Mouse (Mus musculus) forebrain, embryonic 15.5 days (tissue): ENCODE measurements around the gene Parp6. TPM values are rescaled to one million over a fixed set of nuclear protein-coding genes. Genes with fewer than 3 reads are reported as not detected.

Experiments used
- ATAC-seq: fragments of 200-750 bp; cut with Nextera tagmentation; replicated peaks from 2 replicates; pipeline ENCODE4 v1.8.0; 2017; ENCODE audit warnings: mild to moderate bottlenecking, moderate TSS enrichment, moderate library complexity
- H3K27ac ChIP-seq: fragments of 300-500 bp; sonication (generic); replicated peaks from 2 replicates; pipeline ENCODE4 v1.5.1; 2015; ENCODE audit warnings: mild to moderate bottlenecking, inconsistent platforms
- H3K27me3 ChIP-seq: fragments of 300-500 bp; sonication (generic); 2 replicates; pipeline ENCODE4 v1.6.1; 2015; ENCODE audit warnings: inconsistent platforms
- H3K36me3 ChIP-seq: fragments of 300-500 bp; sonication (generic); 2 replicates; pipeline ENCODE4 v1.6.1; 2015; ENCODE audit warnings: mild to moderate bottlenecking, inconsistent platforms
- H3K4me1 ChIP-seq: fragments of 300-500 bp; sonication (generic); 2 replicates; pipeline ENCODE4 v1.6.1; 2015; ENCODE audit warnings: inconsistent platforms
- H3K4me2 ChIP-seq: fragments of 300-500 bp; sonication (generic); replicated peaks from 2 replicates; pipeline ENCODE4 v1.6.1; 2015; ENCODE audit warnings: mild to moderate bottlenecking, inconsistent platforms
- H3K4me3 ChIP-seq: fragments of 300-500 bp; sonication (generic); 2 replicates; pipeline ENCODE4 v1.5.1; 2015; ENCODE audit warnings: mild to moderate bottlenecking, inconsistent platforms
- H3K9ac ChIP-seq: fragments of 300-500 bp; sonication (generic); replicated peaks from 2 replicates; pipeline ENCODE4 v1.6.1; 2015; ENCODE audit warnings: mild to moderate bottlenecking, inconsistent platforms
- H3K9me3 ChIP-seq: fragments of 300-500 bp; sonication (generic); 2 replicates; pipeline ENCODE4 v1.6.1; 2016; ENCODE audit warnings: inconsistent platforms
- WGBS: fragments of 180-500 bp; shearing (Covaris S2); methylation state at CpG from one replicate; pipeline ENCODE4 v1.1.7; 2015; ENCODE audit warnings: mixed read lengths; 5-methylcytosine and 5-hydroxymethylcytosine counted together
- polyA plus RNA-seq: library from polyadenylated mRNA; unstranded; fragments of >200 nt; fragmentation: Nextera tagmentation; extraction: Ambion mirVana; gene quantifications from 2 replicates; pipeline ENCODE4 v1.2.1, GENCODE M21; 2015

The Parp6 gene
- polyA plus RNA-seq, 1 experiment from 2014 or later, result 191 TPM

- ATAC-seq, result peak; percentile 72
- peak overlapping the region; percentile 77 for H3K4me2 ChIP-seq
- H3K27ac ChIP-seq, result peak overlapping the region; percentile 98
- no peaks in the 10 kb centered on the region for H3K9me3 ChIP-seq
- no peaks in the 10 kb centered on the region for H3K27me3 ChIP-seq
- peak overlapping the region; percentile 93 for H3K4me3 ChIP-seq
- H3K36me3 ChIP-seq, result peaks cover 5% of the 10 kb centered on the region
- H3K9ac ChIP-seq, result peak overlapping the region; percentile 90
- H3K4me1 ChIP-seq, result peaks cover 44% of the 10 kb centered on the region
- under 1% methylated on average over 65 of the region's 65 CpGs for WGBS
Observed at GRCm38 (mm10) chr9:59656635-59657617, 39.8 kb downstream of the Parp6 start.

GRCm38 (mm10) chr9:59658146-59658545 lies 41.1 kb downstream of the Parp6 start:
- WGBS, result 1% methylated on average over 4 of the region's 4 CpGs
- Histone ChIP-seq H3K36me3 (0 out of 2 replicates have a peak, but pooled peaks cover 2% of the 10 kb centered on the region), H3K27ac (peak overlapping the region; percentile 98), H3K4me3 (peak overlapping the region; percentile 93), H3K9me3 (no peaks in the 10 kb centered on the region), H3K4me2 (peak overlapping the region; percentile 77), H3K9ac (peak overlapping the region; percentile 90), H3K4me1 (peaks cover 46% of the 10 kb centered on the region), H3K27me3 (no peaks in the 10 kb centered on the region)
- no peak for ATAC-seq

GRCm38 (mm10) chr9:59659036-59660026 lies 42.2 kb downstream of the Parp6 start:
- WGBS, result 15% methylated on average over 14 of the region's 14 CpGs

DNA sequence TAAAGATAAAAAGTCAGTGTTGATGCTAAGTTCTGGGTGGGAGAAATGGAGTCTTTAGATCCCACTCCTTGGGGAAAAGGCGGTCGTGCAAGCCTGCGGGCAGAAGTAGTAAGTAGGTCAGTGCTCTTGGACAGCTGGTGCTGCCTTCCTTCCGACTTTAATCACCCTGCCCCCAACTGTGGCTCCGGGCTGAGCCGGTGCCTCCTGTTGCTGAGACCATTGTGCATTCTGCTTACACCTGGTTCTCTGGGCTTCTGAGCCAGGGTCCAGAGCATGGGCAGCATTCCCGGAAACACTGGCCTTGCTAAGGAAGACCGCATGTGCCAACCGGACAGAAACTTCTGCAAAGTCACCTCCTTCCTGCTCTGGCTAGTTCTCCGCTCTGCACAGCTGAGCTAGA lies 43.3 kb downstream of the Parp6 start:
- H3K36me3 ChIP-seq, result peaks cover 7% of the 10 kb centered on the region
- no peak for ATAC-seq
- peak overlapping the region; percentile 98 for H3K27ac ChIP-seq

More at GRCm38 (mm10) chr9:59659036-59660026, 42.2 kb downstream of the Parp6 start:
- H3K27ac ChIP-seq, result peak overlapping the region; percentile 98
- H3K27me3 ChIP-seq, result no peaks in the 10 kb centered on the region
- H3K9me3 ChIP-seq, result no peaks in the 10 kb centered on the region
- H3K4me2 ChIP-seq, result peak overlapping the region; percentile 77
- H3K36me3 ChIP-seq, result peaks cover 2% of the 10 kb centered on the region; the same call in 1 of the 2 replicates
- peak overlapping the region; percentile 93 for H3K4me3 ChIP-seq
- peak overlapping the region; percentile 90; the same call in 1 of the 2 replicates for H3K9ac ChIP-seq
- ATAC-seq, result no peak
- H3K4me1 ChIP-seq, result peaks cover 58% of the 10 kb centered on the region

GRCm38 (mm10) chr9:59661298-59661975 lies 44.4 kb downstream of the Parp6 start:
- no peak for ATAC-seq
- Histone ChIP-seq H3K27ac (no peak overlapping the region), H3K36me3 (peaks cover 17% of the 10 kb centered on the region), H3K27me3 (no peaks in the 10 kb centered on the region), H3K4me3 (no peak overlapping the region), H3K9ac (no peak overlapping the region), H3K9me3 (no peaks in the 10 kb centered on the region), H3K4me2 (no peak overlapping the region), H3K4me1 (peaks cover 57% of the 10 kb centered on the region)
- 64% methylated on average over 6 of the region's 6 CpGs for WGBS

More for the DNA sequence above, 43.3 kb downstream of the Parp6 start:
- H3K4me3 ChIP-seq, result no peak overlapping the region
- 48% methylated on average over 10 of the region's 10 CpGs for WGBS
- H3K4me2 ChIP-seq, result no peak overlapping the region; the same call in 1 of the 2 replicates
- 0 out of 2 replicates have a peak overlapping the region, but pooled peaks have one; percentile 8 for H3K9ac ChIP-seq
- no peaks in the 10 kb centered on the region for H3K27me3 ChIP-seq
- no peaks in the 10 kb centered on the region for H3K9me3 ChIP-seq
- peaks cover 60% of the 10 kb centered on the region for H3K4me1 ChIP-seq

GRCm38 (mm10) chr9:59663226-59663625 lies 46.1 kb downstream of the Parp6 start:
- Histone ChIP-seq H3K36me3 (peaks cover 34% of the 10 kb centered on the region), H3K27me3 (no peaks in the 10 kb centered on the region), H3K9ac (no peak overlapping the region), H3K4me3 (no peak overlapping the region), H3K27ac (no peak overlapping the region), H3K4me2 (no peak overlapping the region), H3K9me3 (no peaks in the 10 kb centered on the region), H3K4me1 (peaks cover 54% of the 10 kb centered on the region)
- no peak for ATAC-seq
- WGBS, result 77% methylated on average over 7 of the region's 7 CpGs

- no peak overlapping the region for H3K9ac ChIP-seq
- no peaks in the 10 kb centered on the region for H3K27me3 ChIP-seq
- H3K9me3 ChIP-seq, result no peaks in the 10 kb centered on the region
- no peak for ATAC-seq
- no peak overlapping the region for H3K27ac ChIP-seq
- 54% methylated on average over 3 of the region's 3 CpGs for WGBS
- peaks cover 42% of the 10 kb centered on the region for H3K36me3 ChIP-seq
- peaks cover 47% of the 10 kb centered on the region for H3K4me1 ChIP-seq
- H3K4me2 ChIP-seq, result no peak overlapping the region
- no peak overlapping the region for H3K4me3 ChIP-seq
Observed at GRCm38 (mm10) chr9:59663957-59664356, 46.9 kb downstream of the Parp6 start.

GRCm38 (mm10) chr9:59664664-59665256 lies 47.7 kb downstream of the Parp6 start:
- Histone ChIP-seq H3K9me3 (no peaks in the 10 kb centered on the region), H3K36me3 (peaks cover 50% of the 10 kb centered on the region), H3K27ac (no peak overlapping the region), H3K27me3 (no peaks in the 10 kb centered on the region), H3K9ac (no peak overlapping the region), H3K4me2 (no peak overlapping the region), H3K4me3 (no peak overlapping the region), H3K4me1 (peaks cover 39% of the 10 kb centered on the region)
- no peak for ATAC-seq
- WGBS, result 44% methylated on average over 4 of the region's 4 CpGs

- H3K9me3 ChIP-seq, result no peaks in the 10 kb centered on the region
- no peaks in the 10 kb centered on the region for H3K27me3 ChIP-seq
- no peak overlapping the region for H3K4me3 ChIP-seq
- H3K4me1 ChIP-seq, result peaks cover 26% of the 10 kb centered on the region
- ATAC-seq, result no peak
- no peak overlapping the region for H3K9ac ChIP-seq
- peaks cover 62% of the 10 kb centered on the region for H3K36me3 ChIP-seq
- WGBS, result 92% methylated on average over 8 of the region's 8 CpGs
- no peak overlapping the region for H3K27ac ChIP-seq
- H3K4me2 ChIP-seq, result no peak overlapping the region
Observed at GRCm38 (mm10) chr9:59666016-59666415, 48.9 kb downstream of the Parp6 start.

DNA sequence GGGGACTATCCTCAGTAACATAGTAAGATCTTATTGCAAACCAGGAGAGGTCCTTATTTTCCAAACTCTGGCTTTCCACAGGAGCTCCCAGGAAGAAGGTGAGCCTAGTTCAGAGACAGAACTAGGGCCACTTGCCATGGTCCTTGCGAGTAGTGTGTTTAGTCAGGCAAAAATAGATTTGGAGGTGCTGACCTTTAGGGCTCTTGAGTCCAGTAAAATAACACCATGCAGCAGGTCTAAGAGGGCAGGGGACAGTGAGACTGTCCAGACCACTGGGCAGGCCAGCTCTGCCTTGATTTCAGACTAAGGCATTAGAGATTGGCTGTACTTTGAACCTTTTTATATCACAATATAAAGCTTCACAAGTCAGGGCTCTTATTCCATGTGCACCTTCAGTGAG lies 49.7 kb downstream of the Parp6 start:
- no peaks in the 10 kb centered on the region for H3K27me3 ChIP-seq
- peaks cover 68% of the 10 kb centered on the region for H3K36me3 ChIP-seq
- no peak overlapping the region for H3K9ac ChIP-seq
- H3K9me3 ChIP-seq, result no peaks in the 10 kb centered on the region
- WGBS, result 89% methylated on average over 1 of the region's 1 CpGs
- no peak overlapping the region for H3K4me2 ChIP-seq
- peak overlapping the region; percentile 2; the same call in 1 of the 2 replicates for H3K27ac ChIP-seq
- H3K4me1 ChIP-seq, result peaks cover 19% of the 10 kb centered on the region
- H3K4me3 ChIP-seq, result no peak overlapping the region
- no peak for ATAC-seq

DNA sequence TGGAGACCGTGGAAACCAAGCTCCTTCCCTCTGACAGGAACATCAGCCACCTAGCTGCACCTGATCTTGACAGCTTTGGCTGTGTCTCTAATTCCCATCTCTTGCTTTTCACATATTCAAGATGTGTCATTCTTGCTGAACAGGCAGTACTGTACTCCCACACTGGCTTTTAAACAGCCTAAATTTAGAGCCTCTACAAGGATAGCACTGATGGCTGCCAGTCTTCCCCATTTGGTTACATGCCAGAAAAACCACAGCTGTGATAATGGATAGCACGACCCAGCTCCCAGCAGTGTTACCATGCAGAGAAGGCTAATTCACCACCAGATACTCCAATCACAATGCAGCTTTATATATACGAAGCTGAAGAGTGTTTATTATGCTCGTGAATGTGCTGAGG lies 50.2 kb downstream of the Parp6 start:
- H3K36me3 ChIP-seq, result peaks cover 72% of the 10 kb centered on the region
- H3K9me3 ChIP-seq, result no peaks in the 10 kb centered on the region
- 64% methylated on average over 4 of the region's 4 CpGs for WGBS
- no peak overlapping the region for H3K4me2 ChIP-seq
- no peak overlapping the region for H3K9ac ChIP-seq
- H3K4me1 ChIP-seq, result peaks cover 19% of the 10 kb centered on the region
- peak; percentile 57; the same call in 1 of the 2 replicates for ATAC-seq
- no peaks in the 10 kb centered on the region for H3K27me3 ChIP-seq
- no peak overlapping the region for H3K4me3 ChIP-seq
- peak overlapping the region; percentile 2; the same call in 1 of the 2 replicates for H3K27ac ChIP-seq
